Mouse (Mus musculus) right cerebral cortex, postnatal 4 days (tissue): Measurements from ENCODE around the gene Sash3.

Experiments
- DNase-seq: peaks from one replicate; pipeline ENCODE4 v3.0.0-alpha.2; 2022

The Sash3 gene

DNA sequence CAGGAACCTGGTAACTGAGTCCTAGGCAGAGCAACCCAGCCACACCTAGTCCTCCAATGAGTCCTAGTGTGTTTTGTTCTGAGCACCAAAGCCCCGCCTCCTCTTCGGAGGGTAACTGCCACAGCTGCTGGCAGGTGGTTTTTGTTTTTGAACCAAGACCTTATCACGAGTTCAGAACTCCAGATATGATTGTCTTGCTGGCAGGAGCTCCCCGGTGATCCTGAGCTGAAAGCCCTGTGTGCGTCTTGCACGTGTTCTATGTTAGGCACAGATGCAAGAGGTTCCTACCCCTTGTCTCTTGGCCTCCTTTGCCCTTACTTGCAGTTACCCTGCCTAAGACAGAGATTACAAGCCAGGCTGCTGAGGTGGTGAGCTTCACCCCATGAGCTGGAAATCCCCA, 4.8 kb upstream of the Sash3 start:
- no peak for DNase-seq

DNA sequence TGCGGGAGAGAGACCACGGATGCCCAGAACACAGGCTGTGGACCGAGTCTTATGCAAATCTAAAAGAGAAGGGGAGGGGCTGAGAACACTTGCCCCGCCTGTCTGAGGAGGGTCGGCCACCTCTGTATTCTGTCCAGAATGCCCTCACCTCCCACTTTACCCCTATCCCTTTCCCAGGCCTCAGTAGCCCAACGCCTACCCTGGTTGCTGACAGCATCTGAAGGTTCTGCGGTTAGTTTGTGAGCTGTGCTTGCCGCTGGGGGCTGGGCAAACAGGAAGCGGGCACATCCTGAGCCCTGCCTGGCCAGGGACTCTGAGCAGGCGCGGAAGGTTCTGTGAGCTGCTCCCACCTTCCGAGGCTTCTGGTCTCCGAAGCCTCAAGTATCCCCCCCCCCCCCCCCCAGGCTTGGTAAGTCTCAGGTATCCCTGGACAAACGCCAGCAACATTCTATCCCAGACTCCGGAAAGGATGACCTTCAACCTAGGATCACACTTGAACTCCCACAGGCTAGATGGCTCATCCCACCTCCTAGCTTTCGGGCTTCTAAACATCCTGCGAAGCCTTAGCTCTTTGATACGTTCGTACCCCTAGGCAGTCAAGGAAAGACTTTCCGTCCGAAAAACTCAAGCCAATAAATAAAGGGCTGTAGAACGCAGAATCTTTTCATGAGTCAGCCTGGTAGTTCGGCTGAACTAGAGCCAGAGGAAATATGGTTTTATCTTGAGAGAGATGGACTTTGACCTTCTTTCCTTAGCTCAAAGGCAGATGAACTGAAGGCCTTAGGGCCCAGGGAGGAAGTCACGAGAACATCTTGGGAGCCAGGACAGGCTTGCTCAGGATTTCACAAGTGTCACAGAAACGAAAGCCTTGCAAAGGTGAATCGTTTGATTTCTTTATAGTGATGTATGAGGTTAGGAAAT, 2.6 kb upstream of the Sash3 start:
- DNase-seq: no peak

DNA sequence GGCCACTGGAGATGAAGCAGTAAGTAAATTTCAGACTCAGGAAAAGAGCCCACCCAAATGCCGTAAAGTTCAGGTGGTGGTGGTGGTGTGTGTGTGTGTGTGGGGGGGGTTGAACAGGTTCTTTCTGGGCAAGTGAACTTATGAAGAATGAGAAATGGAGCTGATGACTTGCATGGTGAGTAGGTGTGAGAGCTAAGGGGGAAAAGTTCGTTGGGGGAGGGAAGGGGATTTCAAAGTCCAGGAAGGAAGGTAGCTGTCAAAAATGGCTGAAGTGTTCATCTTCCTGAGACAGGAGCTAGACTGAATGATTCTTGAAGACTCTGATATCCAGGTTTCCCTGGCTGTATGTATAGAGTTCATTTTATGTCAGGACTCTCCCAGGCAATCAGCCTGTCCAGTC, 990 bp downstream of the Sash3 start:
- DNase-seq: no peak

DNA sequence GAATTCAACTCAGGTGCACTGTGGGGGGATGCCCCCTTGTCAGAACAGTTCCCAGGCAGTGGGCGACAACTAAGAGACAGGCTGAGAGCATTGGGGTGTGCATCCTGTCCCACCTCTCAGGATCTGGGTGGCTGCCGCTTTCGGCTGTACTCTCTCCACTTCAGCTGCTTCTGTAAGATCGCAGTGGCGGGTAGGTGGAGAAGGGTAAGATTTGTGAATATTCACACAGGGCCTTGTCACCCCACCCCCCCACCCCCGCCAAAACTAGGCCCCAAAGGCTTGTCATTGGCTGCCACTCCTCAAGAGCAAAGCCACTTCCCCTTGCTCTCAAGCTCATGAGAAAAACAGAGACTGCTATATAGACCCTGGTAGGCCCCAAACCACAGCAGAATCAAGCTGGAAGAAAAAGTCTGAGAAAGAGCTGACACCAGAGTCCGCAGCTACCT, 1.5 kb downstream of the Sash3 start:
- DNase-seq: no peak

DNA sequence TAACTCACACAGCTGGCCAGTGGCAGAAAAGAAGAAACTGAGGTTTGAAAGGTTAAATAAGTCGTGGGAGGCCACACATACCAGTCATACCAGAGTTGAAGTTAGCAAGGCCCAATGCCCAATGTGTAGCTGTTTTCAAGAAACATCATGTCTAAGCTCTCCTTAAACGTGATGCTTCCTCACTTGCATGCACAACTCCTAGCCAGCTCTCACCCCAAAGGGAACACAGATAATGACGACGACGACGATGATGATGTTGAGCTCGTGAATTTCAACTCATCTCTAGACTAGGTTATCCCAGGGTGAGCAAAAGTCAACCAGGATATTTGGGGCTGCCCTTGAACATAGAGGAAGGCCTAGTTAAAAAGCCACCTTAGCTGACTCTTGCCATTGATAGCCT, 5.9 kb downstream of the Sash3 start:
- DNase-seq: no peak

DNA sequence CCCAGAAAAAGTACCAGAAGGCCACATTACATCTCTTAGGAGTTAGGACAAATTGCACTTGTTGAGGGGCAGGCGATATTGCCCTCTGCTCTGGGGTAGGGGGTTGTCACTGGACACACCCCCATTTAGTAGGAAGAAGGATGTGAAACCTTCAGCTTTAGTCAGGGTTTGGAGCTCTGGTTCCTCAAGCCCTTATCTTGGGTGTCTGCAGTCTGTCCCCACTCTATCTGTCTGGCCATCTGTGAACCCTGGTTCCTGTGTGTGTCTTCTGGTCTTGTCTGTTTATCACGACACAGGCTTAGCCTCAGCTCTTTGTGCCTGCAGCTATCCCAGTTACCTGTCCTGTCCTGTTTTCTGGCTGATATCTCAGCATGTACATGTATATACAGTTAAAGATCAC, 7.2 kb downstream of the Sash3 start:
- no peak for DNase-seq

DNA sequence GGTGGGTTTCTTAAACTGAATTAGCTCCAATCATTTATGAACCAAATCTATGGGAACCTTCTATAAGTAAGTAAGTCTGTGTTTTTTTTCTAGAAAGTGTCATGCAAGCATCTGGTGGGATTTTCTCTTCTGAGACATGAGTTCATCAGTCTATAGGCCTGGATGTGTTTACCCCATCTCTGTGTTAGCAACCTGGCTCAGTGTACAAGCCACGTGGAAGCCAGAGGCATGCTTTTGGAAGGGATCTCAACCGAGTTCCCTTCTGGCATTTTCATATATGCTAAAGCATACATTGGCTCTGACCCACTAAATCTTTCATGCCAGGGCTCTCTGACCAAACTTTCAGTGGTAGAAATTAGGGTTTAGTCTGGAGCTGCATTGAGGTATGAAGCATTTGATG, 7.7 kb downstream of the Sash3 start:
- DNase-seq: no peak

DNA sequence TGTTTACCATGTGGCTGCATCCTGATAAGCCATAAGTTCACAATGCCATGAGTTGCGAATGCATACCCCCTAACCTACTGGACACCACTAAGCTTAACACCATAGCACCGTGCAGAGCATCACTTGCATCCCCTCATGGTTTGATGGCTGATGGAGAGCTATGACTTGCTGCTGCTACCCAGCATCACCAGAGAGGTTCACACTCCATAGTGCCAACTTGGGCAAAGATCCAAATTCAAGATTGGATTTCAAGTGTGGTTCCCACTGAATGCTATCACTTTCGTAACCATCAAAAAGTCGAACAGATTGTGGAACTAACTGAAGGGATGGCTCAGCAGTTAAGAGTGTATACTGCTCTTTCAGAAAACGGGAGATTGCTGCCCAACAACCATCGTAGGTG, 9.3 kb downstream of the Sash3 start:
- no peak for DNase-seq

DNA sequence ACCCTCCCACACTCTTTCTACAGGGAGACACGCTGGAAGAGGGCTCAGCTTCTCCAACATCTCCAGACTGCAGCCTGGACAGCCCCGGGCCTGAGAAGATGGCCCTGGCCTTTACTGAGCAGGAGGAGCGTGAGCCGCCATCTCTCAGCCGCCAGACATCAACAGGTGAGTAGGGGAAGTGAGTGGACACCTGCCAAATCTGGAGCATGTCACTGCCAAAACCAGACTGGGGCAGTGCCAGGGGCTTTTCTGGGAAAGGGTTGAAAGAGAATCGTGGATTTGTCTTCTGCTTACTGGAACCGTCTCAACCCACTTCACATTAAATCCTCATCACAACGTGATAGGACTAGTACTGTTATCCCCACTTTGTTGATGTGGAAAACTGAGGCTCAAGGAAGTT, 11.2 kb downstream of the Sash3 start:
- no peak for DNase-seq

DNA sequence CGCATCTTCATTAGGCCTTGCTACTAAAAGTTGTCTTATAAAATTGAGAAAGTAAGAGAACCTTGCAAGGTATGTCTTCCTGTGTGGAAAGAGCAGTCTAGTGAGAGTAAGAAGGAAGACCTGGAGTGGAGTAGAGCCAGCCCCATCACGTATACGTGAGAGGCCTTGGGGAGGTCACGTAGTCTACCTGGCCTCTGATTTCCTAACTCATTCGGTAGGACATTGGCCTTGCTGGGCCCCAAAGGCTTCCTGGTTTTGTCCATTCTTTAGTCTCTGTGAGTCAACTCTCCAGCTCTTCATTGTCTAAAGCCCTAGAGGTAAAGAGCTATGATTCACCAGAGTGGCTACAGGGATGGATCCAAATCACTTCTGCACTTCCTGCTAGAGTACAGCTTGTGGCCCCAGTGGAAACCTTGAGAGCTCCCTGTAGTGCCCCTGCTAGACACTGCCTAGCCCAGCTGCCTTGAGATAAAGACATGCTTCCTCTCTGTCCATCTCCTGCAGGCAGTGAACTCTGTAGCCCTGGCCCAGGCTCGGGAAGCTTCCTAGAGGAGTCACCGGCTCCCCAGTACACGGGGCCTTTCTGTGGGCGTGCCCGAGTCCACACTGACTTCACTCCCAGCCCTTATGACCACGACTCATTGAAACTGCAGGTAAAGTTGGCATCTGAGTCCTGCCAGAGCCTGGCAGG, 12.1 kb downstream of the Sash3 start:
- no peak for DNase-seq

DNA sequence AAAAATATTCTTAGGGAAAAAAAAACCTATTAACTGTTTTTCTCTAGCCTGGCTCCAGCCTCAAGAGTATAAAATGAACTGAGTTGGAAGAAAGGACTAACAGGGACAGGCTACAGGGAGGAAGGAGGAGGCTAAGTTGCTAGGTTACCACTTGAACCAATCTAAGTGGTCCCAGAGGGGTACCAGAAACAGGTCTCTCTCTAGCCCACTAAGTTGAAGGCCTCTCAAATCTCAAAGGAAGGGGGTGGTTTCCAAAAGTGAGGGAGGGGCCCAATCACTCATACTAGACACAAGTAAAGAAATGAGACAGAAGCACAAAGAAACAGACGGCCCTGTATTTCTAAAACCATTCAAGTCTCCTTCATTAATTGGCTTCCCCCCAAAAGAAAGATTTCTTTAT, 23.7 kb downstream of the Sash3 start:
- no peak for DNase-seq

DNA sequence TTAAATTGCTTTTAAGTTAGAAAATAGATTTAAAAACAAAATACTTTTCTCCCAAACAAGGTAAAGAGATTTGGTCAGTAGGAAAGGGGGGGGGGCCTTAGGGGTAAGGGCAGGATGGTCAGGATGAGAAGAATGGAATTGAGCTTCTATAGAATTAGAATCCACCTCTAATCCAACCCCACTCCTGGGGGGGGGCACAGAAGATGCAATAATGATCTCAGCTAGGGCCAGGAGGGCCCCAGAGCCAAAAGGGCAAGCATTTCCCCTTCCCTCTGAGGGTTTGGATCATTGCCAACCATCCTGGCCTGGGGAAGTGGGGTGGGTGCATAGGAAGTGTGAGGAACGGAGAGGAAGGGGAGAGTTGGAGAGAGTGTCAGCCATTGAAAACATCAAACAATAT, 24.1 kb downstream of the Sash3 start:
- DNase-seq: no peak

DNA sequence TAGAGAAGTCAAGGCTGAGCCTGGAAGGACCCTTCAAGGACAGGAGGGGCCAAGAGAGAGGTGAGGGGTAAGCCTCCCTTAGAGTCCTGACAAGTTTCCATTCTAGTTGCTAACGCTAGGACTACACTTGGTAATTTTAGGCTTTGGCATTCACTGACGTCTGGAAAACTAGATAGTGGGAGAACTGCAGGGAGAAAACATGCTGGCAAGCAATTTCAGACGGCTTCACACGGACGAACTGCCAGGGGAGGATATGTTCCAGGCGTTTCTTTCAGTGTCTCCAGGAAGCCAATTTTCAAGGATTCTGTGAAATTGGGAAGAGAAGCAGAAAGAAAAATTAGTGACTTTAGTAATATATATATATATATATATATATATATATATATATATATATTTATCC, 35.6 kb downstream of the Sash3 start:
- no peak for DNase-seq

DNA sequence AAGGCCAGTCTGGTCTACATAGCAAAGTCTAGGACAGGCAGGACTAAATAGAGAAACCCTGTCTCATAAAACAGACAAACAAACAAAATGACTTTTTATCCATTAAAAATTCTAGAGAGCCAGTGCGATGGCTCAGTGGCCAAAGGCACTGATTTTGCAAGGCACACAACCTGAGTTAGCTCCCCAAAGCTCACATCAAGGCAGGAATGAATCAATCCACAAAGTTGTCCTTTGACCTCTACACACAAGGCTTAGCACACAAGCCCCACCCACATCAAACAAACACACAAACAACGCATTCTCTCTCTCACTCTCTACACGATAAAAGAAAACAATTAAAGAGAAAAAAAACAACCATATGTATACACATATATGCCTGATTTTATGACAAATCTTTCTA, 38.5 kb downstream of the Sash3 start:
- DNase-seq: no peak

DNA sequence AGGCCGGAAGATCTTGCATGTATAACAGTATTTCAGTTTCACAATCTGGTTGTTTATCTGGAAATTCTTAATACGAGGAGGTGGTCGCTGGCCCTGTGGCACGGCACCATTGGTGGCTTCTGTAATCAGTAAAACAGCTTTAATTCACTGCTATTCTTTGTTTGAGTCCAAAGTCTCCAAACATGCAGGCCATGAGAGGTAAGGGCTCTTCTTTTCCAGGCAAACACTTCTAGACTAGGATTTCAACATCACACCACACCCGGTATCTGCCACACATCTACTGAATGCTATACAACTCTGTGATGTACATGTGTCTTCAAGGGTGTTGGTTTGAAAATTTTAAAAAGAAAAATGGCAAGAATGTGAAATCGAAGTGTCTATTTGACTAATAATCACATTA, 45.0 kb downstream of the Sash3 start:
- no peak for DNase-seq

DNA sequence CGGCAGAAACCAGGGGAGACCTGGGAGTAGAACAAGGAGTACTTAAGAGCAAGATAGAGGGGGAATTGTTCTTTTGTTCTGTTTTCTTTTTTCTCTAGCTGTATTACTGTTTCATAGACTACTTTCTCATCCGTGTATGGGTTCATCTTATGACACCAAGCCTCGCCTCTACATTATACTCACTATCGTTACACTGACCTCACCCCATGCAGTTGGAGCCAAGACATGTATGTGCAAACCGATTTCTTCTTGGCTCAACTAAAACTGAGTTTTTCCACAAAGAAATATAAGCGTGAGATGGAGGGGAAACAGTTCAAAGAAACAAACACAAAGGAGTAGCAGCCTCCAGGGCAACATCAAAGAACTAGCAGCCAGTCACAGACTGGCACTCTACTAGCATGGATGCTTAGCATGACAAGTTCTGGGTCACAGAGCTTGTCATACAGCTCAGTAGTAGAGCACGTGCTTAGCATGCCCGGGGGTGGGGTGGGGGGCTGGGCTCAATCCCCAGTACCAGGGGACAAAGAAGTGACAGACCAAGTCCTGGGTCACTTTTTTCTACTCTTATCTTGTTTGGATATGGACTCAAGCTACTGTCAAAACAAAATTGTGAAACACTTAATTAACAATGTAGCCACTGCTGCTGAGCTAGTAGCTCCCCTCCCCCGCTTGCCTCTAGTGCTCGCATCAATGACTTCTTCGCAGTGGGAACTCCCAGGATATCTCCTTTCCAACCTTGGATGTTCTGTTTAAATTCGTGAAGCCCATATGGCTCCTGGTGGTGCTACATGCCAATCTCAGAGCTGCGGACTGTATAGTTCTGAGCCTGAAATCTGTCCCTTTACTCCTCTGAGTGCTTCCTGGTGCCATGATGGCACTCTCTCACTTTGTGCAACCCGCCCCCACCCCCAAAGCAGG, 47.3 kb downstream of the Sash3 start:
- DNase-seq: no peak

DNA sequence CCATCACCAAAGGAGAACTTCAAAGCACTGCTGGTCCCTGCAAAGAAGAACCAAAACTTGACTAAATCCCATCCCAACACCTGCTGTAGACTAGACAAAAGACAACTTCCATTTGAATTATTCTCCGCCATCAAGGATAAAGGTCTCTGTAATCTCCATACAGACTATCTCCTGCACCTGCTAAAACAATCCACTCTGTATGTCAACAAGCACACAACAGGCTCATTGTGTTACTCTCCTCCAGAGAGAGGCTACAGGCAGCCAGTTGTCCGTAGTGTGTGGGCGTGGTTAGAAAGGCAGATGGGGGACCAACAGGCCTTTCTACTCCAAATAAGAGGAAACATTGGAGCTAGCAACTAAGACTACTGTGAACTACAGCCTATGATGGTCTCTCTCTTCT, 51.6 kb downstream of the Sash3 start:
- no peak for DNase-seq

DNA sequence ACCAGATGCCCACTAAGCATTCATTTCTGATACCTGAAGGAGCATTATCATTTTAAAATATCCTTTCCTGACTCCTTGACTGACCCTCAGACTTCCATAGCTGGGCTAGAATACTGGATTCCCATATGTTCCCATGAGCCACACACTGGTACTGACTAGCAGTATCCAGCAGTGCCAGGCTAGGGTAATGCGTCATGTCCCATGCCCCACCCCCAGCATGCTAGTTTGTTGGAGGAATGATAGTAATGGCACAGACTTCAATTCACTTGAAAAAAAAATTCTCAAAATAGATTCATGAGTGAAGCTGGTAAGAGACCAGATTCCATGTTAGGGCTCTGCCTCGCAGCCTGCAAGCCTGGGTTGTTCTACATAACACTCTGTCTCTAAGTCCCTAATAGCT, 52.8 kb downstream of the Sash3 start:
- no peak for DNase-seq

DNA sequence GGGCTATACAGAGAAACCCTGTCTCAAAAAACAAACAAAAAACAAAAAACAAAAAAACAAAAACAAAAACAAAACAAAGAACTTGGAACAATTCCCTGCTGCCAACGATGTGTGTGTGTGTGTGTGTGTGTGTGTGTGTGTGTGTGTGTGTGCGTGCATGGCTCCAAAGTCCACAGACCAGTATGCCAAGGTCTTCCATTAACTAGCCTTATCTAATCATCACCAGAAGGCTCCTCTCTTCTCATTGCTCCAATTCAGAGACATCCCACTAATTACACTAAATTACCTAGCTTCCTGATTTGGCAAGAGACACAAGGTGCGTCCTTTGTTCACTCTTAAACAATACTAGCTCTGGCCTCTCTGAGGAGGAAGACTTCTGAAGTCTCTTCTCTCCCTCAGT, 54.5 kb downstream of the Sash3 start:
- DNase-seq: no peak

DNA sequence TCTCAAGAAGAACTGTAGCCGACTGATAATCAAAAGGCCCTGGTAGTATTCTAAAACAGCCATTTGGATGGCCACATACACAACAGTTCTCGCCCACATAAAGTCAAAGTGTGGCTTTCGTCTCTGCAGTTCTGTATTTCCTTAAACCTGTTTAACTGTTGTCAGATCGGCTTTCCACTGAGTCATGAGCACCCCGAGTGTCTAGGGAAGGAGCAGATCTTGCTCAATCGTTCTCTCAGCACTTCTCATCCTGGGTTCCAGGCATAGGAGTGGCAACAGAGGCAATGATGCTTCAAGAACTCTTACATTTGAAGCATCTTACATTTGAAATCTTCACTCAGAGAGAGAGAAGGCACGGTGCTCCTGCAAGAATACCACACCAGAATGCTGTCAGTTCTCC, 55.7 kb downstream of the Sash3 start:
- no peak for DNase-seq

DNA sequence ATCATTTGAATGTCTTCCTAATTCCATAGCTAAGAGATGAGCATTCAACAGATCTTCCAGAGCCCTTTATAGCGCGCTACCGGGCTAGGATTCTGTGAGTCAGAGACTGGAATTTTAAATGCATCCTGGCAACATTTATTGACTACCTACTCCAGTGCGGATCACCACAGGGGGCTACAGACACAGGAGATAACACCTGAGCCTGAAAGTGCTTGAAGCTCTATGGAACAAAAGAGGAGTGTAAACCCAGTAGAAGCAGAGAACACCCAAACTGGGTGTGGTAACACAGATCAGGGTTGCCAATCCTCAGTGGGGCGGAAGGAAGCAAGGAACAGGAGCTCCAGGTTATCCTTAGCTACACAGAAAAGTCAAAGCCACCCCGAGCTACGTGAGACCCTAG, 56.2 kb downstream of the Sash3 start:
- no peak for DNase-seq

DNA sequence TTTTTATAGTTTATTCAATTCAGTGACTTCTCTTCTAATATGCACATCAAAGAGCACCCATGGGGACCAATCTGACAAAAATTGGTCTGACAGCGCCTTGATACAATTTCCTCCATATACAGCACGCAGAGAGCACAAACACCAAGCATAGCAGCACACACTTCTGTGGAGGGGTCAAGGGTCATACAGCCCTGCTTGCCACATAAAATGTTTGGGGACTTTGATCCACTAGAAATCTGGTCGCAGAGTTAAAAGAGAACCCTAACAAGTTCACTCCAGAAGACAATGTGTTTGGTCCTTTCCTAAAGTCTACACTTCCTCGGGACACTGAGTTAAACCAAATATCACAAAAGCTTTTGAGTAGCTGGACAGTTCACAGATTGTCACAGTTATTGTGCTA, 56.8 kb downstream of the Sash3 start:
- DNase-seq: no peak

DNA sequence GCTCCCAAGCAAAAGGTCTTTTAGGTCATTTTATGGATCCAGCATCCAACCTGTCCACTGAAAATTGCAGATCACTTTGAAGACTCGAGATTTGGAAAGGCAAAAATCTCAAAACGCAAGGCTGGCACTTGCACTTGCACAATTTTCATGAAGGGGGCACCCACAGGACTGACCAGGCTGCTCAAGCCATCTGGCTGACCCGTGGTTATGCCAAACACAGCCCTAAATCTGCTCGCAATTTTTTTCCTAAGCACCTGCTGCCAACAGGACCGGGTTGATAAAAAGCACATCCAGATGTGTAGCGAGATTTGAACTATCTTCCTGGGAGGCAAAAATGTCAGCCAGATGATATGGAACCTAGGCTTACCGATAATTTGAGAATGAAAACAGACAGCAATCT, 57.5 kb downstream of the Sash3 start:
- DNase-seq: no peak

DNA sequence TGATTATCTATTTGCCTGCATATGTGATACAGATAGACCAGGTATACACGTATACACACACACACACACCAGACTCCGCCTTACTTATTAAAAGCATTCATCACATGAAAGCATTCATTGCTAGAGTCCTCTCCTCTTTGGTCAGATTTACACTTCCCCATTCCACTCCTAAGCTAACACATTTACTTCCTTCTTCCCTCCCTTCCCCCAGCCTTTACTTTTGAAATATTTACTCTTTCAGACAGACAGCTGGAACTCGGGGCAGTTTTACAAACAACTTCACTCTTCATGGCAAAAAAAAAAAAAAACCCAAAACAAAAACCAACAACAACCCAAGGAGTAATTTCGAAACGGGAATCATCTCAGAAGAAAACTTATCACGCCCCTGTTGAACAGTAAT, 58.2 kb downstream of the Sash3 start:
- DNase-seq: no peak
